Mouse (Mus musculus) spleen, postnatal 0 days (tissue): ENCODE results near the gene Cdh22. TPM values are rescaled to one million over a fixed set of nuclear protein-coding genes. Genes with fewer than 3 reads are reported as not detected.

ENCODE experiments used
- polyA plus RNA-seq: library from polyadenylated mRNA; unstranded; fragments of >200 nt; fragmentation: Nextera tagmentation; extraction: Ambion mirVana; gene quantifications from 2 replicates; pipeline ENCODE4 v1.2.1, GENCODE M21; 2015

Gene Cdh22
- polyA plus RNA-seq, result 0.07 and 0.08 TPM in 2 replicates

GRCm38 (mm10) chr2:165234613-165235291 lies at the start of gene Cdh22:
Gene Cdh22, minus strand, starts transcription at chr2:165234853.

DNA sequence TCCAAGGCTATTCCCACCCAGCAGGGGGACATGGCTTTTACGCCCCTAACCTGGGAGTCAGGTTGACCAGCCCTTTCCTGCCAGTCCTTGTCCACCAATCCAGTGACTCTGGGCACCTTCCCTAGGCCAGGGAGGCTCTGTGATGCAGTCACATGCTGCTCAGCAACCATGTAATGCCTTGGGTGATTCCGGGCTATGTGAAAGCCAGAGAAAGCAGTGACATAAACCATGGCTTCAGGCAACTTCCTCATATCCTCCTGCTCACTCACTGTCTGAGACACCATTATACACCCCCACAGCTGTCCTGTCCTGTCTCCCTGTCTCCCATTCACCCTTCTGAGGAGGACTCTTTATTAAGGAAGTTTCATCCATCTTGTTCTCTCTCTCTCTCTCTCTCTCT lies 144.0 kb downstream of the Cdh22 start, which contains the start of gene 1700025C18Rik:
1700025C18Rik (minus strand) TSS at position 101 of the 400 bp plus-strand sequence.

Other genes with a start within 250 kb of the Cdh22 start
- gene Ncoa5, start 200.0 kb downstream of the Cdh22 start, polyA plus RNA-seq, result 24.0 and 24.4 TPM in 2 replicates
- gene Cd40, start 179.2 kb downstream of the Cdh22 start, polyA plus RNA-seq, result 3.7 and 5.8 TPM in 2 replicates
- not detected in 2 replicates for gene 1700025C18Rik, start 144.1 kb downstream of the Cdh22 start, polyA plus RNA-seq
- 32.1 and 40.9 TPM in 2 replicates for gene Slc35c2, start 53.0 kb upstream of the Cdh22 start, polyA plus RNA-seq
- gene Elmo2, start 91.6 kb upstream of the Cdh22 start, polyA plus RNA-seq, result 17.8 and 23.9 TPM in 2 replicates
- gene Zfp663, start 133.9 kb upstream of the Cdh22 start, polyA plus RNA-seq, result 0.08 and 0.17 TPM in 2 replicates
- gene Zfp334, start 153.4 kb upstream of the Cdh22 start, polyA plus RNA-seq, result 0.51 and 0.82 TPM in 2 replicates
- 0.29 and 0.36 TPM in 2 replicates for gene Ocstamp, start 165.6 kb upstream of the Cdh22 start, polyA plus RNA-seq
- gene Slc13a3, start 238.4 kb upstream of the Cdh22 start, polyA plus RNA-seq, result 0.24 and 0.45 TPM in 2 replicates